Mouse (Mus musculus): ENCODE measurements around the gene Samd14. TPM values are rescaled to one million over a fixed set of nuclear protein-coding genes. Genes with fewer than 3 reads are reported as not detected.
"Not testable (repeated sequence)": the region's sequence is repeated elsewhere in the genome, so short reads cannot be mapped to it uniquely, and the experiment has no call there.

Gene Samd14
- total RNA-seq, 2 experiments from 2014 or later: 25.8 to 33.7 TPM

GRCm38 (mm10) chr11:95004136-95004936, 5.3 kb upstream of the Samd14 start:
- DNase-seq (ENCODE audit: low spot score in 2 of 2): no peak

GRCm38 (mm10) chr11:95004937-95005198, 4.8 kb upstream of the Samd14 start:
- DNase-seq (ENCODE audit: low spot score in 2 of 2): no peak

- no peak for DNase-seq (ENCODE audit: low spot score in 2 of 2)
These were observed 3.6 kb upstream of the Samd14 start for GRCm38 (mm10) chr11:95006038-95006437.

- peak; percentile 60 to 75 for DNase-seq (ENCODE audit: low spot score in 2 of 2)
These were observed 3.0 kb upstream of the Samd14 start for GRCm38 (mm10) chr11:95006525-95007219.

- no peak for DNase-seq (ENCODE audit: low spot score in 2 of 2)
These were observed 2.3 kb upstream of the Samd14 start for GRCm38 (mm10) chr11:95007418-95007817.

- no peak for DNase-seq (ENCODE audit: low spot score in 2 of 2)
These were observed 734 bp upstream of the Samd14 start for GRCm38 (mm10) chr11:95008661-95009628.

- peak in 1 of 2 experiments; percentile 47 for DNase-seq (ENCODE audit: low spot score in 2 of 2)
These were observed 561 bp downstream of the Samd14 start for GRCm38 (mm10) chr11:95010141-95010739.

GRCm38 (mm10) chr11:95010841-95011403, 1.2 kb downstream of the Samd14 start:
- not testable (repeated sequence) for DNase-seq (ENCODE audit: low spot score in 2 of 2)

- DNase-seq (ENCODE audit: low spot score in 2 of 2): no peak
These were observed 1.7 kb downstream of the Samd14 start for GRCm38 (mm10) chr11:95011416-95011815.

- no peak for DNase-seq (ENCODE audit: low spot score in 2 of 2)
These were observed 2.4 kb downstream of the Samd14 start for GRCm38 (mm10) chr11:95012075-95012474.

GRCm38 (mm10) chr11:95012487-95012886, 2.8 kb downstream of the Samd14 start:
- DNase-seq (ENCODE audit: low spot score in 2 of 2): no peak

- DNase-seq (ENCODE audit: low spot score in 2 of 2): no peak
These were observed 5.8 kb downstream of the Samd14 start for GRCm38 (mm10) chr11:95015484-95015883.

- no peak for DNase-seq (ENCODE audit: low spot score in 2 of 2)
These were observed 12.7 kb downstream of the Samd14 start for GRCm38 (mm10) chr11:95022237-95022992.

GRCm38 (mm10) chr11:95023481-95023880, 13.8 kb downstream of the Samd14 start:
- no peak for DNase-seq (ENCODE audit: low spot score in 2 of 2)

- peak in 1 of 2 experiments; percentile 55 for DNase-seq (ENCODE audit: low spot score in 2 of 2)
These were observed 14.9 kb downstream of the Samd14 start for GRCm38 (mm10) chr11:95024439-95025184.

GRCm38 (mm10) chr11:95025227-95026012, 15.7 kb downstream of the Samd14 start:
- no peak for DNase-seq (ENCODE audit: low spot score in 2 of 2)

- no peak for DNase-seq (ENCODE audit: low spot score in 2 of 2)
These were observed 16.4 kb downstream of the Samd14 start for GRCm38 (mm10) chr11:95026090-95026542.

- DNase-seq (ENCODE audit: low spot score in 2 of 2): no peak
These were observed 17.2 kb downstream of the Samd14 start for GRCm38 (mm10) chr11:95026849-95027248.

All from left cerebral cortex, adult 18-20 months (tissue).